Mouse (Mus musculus): ENCODE results near the gene Gtdc1. TPM values are rescaled to one million over a fixed set of nuclear protein-coding genes. Genes with fewer than 3 reads are reported as not detected.

Gtdc1 gene
- total RNA-seq, 2 experiments from 2014 or later: 12.8 to 13.7 TPM

DNA sequence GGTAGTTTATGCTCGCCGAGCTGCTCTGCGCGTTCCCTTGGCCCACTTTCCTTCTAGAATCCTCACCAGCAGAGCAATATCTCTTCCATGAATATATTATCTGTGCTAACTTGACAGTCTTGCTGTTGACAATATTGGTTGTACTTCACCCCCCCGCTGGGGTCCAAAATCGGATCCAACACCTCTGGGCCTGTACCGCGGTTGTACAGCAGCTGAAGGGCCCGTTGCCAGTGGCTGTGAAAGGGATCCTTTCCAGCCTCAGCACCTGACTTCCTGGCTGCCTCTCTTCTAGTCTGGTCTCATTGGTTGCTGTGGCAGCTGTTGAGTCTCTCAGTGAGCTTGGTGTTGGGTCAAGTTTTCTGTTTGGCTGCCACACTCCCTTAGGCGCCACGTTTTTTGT, 391.7 kb downstream of the Gtdc1 start:
- DNase-seq (ENCODE audit: low spot score in 2 of 2): no peak

DNA sequence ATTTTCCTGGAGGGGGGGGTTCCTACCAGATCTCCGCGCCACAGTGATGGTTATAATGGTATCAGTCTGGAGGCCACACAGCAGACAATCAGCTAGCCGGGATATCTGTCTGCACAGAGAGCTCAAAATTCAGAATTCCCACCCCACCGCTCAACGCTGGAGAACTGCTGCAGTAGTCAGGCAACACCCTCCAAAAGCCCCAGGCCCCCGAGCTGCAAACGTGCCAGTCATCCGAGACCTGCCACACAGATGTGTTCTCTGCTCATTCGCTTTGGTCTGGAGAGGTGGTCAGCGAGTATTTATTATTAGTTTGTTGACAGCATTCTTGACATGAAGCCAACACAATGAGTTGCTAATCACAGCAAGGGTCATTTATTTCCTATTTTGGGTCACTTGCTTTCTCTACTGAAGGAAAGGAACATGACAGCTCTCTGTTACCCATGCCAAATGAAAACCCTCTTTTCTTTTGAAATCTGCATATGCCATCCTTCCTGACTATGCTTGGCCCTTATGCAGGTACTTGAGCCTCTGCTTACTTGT, 392.3 kb downstream of the Gtdc1 start:
- DNase-seq (ENCODE audit: low spot score in 2 of 2): no peak

GRCm38 (mm10) chr2:44526110-44527032, 401.1 kb downstream of the Gtdc1 start:
- DNase-seq (ENCODE audit: low spot score in 2 of 2): peak in 1 of 2 experiments; percentile 10

DNA sequence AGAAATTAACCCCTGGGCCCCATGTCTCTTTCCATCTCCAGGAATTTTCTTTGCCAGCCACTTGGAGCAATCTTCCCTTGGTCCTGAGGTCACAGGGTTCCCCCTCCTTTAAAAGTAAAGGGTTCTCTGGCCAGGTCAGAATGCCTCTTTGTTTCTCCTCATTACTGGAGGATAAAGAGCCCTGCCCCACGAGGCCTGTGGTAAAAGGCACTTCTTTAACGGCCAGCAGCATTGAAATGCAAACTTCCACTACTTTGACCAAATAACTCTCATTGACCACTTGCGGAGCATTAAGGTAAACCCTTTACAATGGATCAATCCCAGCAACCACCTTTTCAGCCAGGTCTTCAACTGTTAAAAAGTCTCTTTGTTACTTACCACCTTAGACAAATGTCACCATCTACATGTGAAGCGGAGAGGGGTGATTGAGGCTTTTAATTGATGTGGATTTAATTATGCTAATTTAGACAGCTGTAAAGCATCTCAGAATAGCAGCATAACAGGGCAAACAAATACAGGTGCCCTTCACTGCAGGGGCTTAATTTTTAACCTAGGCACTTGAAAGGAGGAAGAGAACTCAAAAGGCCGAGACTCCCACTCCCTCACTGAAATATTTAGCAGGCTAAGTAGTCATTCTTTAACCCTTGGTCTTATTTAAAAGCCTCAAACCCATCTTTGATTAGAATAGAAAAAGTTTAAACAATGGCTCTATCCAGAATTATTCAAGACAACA, 402.1 kb downstream of the Gtdc1 start:
- no peak for DNase-seq (ENCODE audit: low spot score in 2 of 2)

GRCm38 (mm10) chr2:44519236-44519635, 408.2 kb downstream of the Gtdc1 start:
- DNase-seq (ENCODE audit: low spot score in 2 of 2): no peak

- DNase-seq (ENCODE audit: low spot score in 2 of 2): no peak
Observed at GRCm38 (mm10) chr2:44518085-44518484, 409.4 kb downstream of the Gtdc1 start.

Other genes with a start within 250 kb of the Gtdc1 start
- 100 to 1,000 TPM; 150 to 168 TPM for gene Zeb2, start 189.7 kb upstream of the Gtdc1 start, total RNA-seq (2021)

All from adrenal gland, adult 18-20 months (tissue).